Mouse (Mus musculus): Measurements from ENCODE around the gene Haus2. TPM values are rescaled to one million over a fixed set of nuclear protein-coding genes. Genes with fewer than 3 reads are reported as not detected.
"Not testable (repeated sequence)": the region's sequence is repeated elsewhere in the genome, so short reads cannot be mapped to it uniquely, and the experiment has no call there.

Gene Haus2
- 1 to 10 TPM; 5.7 to 8.6 TPM for total RNA-seq (2021)
- long read RNA-seq, experiment 1, transcript Haus2-203 (6 exons, 3,154 nt): major isoform, 8 of 9 reads
- long read RNA-seq, experiment 1, partial matches to known transcripts: 1 of 9 reads
- long read RNA-seq, experiment 1, other reads (novel, unspliced or antisense): 0 of 9 reads
- long read RNA-seq, experiment 2, transcript Haus2-203 (6 exons, 3,154 nt): major isoform, 8 of 9 reads
- long read RNA-seq, experiment 2, partial matches to known transcripts: 0 of 9 reads
- long read RNA-seq, experiment 2, other reads (novel, unspliced or antisense): 1 of 9 reads

DNA sequence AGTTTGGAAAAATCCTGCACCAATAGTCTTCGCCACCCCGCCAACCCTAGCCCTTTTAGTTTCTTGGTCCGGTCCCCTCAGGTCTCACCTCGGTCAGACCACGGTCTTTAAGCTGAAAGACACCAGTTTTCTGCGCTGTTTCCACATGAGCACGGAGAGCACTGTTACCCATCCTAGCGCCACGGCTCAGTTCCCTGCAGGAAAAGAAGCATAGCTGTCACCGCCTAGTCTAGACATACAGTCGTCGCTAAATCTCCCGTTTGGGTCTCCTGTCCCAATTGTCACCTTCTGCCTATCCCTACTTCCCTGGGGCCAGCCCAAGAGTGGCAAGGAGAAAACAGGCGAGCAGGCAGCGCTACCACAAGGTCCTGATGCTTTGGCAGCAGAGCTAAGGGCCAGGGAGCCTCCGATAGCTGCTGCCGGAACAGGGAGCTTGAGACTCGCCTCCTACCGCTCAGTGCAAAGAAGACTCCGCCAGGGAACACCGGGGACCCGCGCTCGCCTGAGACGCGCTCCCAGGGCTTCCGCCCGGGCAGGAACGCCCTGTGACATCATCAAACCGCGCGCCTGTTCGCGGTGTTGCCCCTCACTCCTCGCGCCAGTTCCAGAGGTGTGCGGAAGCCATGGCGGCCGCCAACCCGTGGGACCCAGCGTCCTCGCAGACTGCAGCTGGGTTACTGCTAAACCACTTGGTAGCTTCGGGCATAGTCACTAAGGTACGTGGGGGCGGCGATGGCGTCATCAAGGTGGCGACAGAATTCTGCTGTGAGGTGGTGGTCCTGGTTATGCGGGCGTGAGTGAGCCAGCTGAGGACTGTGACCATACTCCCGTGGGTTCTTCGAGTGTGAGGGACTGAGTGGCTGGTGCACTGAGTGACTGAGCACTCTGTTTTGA lies at the start of gene Haus2, which contains the start of gene Lrrc57:
Haus2 (plus strand) TSS at position 554 of the 894 bp plus-strand sequence.
Lrrc57 (minus strand) TSS at position 691 of the 894 bp plus-strand sequence.
- intact Hi-C loops (cut with DNase I): loop anchor here (5.0 kb wide), 2 partner anchors 82 to 127 kb away; no protein-coding TSS in a partner anchor
- peak; percentile 37; the same call in 1 of the 2 replicates for TF ChIP-seq CTCF (IDR thresholded peaks at IDR 0.05)
- H3K27ac ChIP-seq: peak within 1 kb of the TSS; percentile 97
- peak within 1 kb of the TSS; percentile 88 for H3K4me3 ChIP-seq
- DNase-seq: peak; percentile 94

DNA sequence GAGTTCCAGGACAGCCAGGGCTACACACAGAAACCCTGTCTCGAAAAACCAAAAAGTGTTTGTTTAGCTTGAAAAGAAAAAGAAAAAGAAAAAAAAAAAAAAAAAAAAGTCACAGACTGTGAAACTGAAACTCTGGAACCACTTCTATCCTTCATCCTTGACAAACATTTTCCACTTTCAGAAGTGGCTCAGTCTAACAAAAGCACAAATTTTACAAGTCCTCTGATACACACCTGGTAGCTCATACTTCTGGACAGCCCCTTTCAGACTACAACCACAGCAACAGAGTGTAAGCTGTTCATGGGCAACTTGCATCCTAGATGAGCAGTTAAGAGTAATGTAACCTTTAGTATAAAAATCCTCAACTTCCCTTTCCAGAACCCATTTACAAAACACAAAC lies 47.7 kb upstream of the Haus2 start:
- H3K4me3 ChIP-seq: no peak overlapping the region
- no peak for DNase-seq
- no peak for TF ChIP-seq CTCF (IDR thresholded peaks at IDR 0.05)
- intact Hi-C loops (cut with DNase I): no loop called here
- 0 out of 2 replicates have a peak overlapping the region, but pooled peaks have one; percentile 21 for H3K27ac ChIP-seq

DNA sequence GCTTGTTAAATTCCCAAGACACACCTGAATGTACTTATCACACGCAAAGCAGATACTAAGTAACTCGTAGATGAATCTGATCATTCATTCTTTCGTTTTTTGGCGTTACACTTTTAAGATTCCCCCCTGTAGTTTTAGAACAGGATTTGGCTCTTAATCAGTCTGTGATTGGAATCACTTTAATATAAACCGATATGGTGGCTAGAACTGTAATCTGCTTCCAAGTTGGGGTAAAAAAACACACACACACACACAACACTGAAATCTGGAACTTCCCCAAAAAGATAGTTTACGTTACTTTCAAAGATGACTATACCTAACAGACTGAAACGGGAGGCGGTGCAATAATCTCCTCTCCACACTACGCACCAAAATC lies 46.3 kb upstream of the Haus2 start:
- no peak for DNase-seq
- intact Hi-C loops (cut with DNase I): loop anchor here (2.0 kb wide), 1 partner anchor 24 kb away; no protein-coding TSS in a partner anchor
- peak overlapping the region; percentile 93 for H3K27ac ChIP-seq
- peak overlapping the region; percentile 99 for H3K4me3 ChIP-seq
- no peak for TF ChIP-seq CTCF (IDR thresholded peaks at IDR 0.05)

DNA sequence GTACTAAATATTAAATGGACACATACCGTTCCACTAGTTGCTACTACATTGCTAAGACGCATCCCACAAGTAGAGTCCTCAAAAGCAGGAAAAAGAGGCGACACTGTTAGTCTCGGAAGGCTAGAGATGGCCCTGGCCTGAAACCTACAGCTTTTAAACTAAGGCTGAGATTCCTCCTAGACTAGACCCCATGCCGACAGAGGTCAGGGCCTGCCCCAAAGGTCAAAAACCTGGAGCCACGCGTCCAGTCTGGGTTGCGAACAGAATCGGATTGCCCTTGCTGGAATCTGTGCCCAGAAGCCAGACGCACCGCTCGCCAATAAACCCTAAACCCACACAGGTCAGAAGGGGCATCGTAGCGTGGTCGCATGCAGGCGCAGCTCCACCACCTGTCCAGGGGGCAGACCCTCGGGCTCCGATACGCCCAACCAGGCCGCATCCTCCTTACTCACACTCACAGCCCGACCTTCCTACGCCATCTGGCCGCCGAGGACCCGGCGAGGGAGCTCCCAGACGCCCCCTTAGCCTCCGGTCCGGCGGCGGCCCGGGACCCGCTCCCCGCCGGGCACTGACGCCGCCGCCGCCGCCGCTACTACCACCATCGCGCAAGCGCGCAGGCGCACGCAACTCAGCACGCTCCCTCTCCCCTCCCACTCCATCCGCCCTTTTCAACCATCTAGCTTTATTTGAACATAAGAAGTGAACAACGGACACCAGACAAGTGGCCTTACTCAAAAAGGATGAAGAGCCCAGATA lies 45.8 kb upstream of the Haus2 start, which contains the start of gene Zfp106:
Zfp106 (minus strand) TSS at position 609 of the 756 bp plus-strand sequence.
- TF ChIP-seq CTCF (IDR thresholded peaks at IDR 0.05): no peak
- Histone ChIP-seq H3K27ac (peak within 1 kb of the TSS; percentile 93), H3K4me3 (peak within 1 kb of the TSS; percentile 99)
- intact Hi-C loops (cut with DNase I): loop anchor here (2.0 kb wide), 1 partner anchor 25 kb away; no protein-coding TSS in a partner anchor
- peak; percentile 93 for DNase-seq

DNA sequence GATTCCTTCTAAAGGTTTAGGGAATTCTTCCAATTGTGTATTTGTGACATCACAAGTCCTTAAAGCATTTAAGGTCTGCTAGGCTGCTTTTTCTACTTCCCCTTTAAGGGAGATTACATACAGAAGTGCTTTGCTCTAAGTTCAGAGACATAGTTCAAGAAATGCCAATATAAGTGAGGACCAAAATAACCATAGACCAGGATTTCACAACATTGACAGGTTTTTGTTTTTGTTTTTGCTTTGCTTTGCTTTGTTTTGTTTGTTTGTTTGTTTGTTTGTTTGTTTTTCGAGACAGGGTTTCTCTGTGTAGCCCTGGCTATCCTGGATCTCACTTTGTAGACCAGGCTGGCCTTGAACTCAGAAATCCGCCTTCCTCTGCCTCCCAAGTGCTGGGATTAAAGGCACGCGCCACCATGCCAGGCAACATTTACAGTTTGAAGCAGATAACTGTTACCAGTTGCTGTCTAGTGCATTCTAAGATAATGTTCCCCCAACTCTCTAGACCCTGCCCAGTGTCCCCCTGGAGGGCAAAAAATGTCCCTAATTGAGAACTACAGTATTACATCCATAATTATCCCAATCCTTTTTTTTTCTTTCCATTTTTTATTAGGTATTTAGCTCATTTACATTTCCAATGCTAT lies 44.5 kb upstream of the Haus2 start:
- intact Hi-C loops (cut with DNase I): loop anchor here (5.0 kb wide), 1 partner anchor 162 kb away; the partner anchor contains the start of genes Ganc and Tmem87a
- not testable (repeated sequence) for H3K4me3 ChIP-seq, DNase-seq, H3K27ac ChIP-seq

DNA sequence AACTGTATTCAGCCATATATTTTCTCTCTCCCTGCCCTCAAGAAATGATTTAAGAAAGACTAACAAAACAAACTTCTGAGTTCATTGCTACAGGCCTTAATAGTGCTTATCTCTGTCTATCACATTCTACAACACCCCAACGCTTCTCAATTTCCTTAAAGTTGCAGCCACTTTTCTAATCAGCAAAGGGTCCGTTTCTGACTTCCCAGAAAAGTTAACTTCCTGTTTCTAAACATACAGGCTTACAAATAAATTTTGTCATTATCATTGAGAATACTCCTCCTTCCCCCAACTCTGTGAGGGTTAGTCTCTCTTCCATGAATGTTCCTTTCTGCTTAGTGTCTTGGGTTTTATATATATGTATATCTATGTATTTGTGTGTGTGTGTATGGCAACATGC lies 43.8 kb upstream of the Haus2 start:
- intact Hi-C loops (cut with DNase I): loop anchor here (5.0 kb wide), 1 partner anchor 163 kb away; the partner anchor contains the start of genes Ganc and Tmem87a
- DNase-seq: no peak
- Histone ChIP-seq H3K27ac (no peak overlapping the region), H3K4me3 (no peak overlapping the region)
- TF ChIP-seq CTCF (IDR thresholded peaks at IDR 0.05): no peak

DNA sequence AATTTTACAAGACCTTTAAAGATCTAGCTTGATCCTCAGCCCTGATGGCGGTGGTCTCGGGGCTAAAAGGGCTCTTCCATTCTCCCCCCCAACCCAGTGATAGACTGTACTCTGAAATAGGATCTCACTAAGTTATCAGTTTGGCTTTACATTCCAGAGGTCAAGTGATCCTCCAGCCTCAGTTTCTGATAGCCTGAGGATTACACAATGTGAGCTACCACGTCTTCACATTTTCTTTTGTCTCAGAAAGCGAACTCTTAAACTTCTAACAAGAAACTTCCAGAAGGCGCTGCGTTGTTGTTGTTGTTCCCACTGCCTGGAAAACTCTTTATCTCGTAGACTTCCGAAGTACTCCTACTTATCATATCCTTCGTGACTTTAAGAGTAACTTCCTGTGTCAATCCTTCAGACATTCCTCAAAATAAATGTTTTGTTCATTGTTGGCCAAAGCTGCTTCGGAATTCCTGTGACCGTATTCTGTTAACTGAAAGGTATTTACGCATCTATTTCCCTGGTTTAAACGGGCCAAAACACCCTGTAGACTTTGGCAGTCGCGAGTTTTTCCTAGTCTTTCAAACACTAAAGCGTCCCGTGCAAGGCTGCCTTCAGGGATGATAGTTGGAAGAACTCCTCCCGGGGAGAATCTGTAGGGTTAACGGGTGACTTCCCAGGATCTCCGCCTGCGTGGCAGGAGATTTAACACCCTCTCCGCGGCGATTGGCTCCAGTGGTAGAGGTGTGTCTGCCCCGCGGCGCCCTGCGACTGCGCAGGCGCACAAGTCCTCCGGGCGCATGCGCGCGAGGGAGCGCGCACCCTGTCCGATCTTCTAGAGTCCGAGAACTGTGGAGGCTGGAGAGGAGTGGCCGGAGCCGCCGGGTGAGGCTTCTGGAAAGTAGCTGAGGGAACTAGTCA lies 42.0 kb upstream of the Haus2 start, which contains the start of gene Snap23:
Snap23 (plus strand) TSS at position 786 of the 912 bp plus-strand sequence.
- intact Hi-C loops (cut with DNase I): loop anchor here (5.0 kb wide), 1 partner anchor 165 kb away; the partner anchor contains the start of genes Ganc and Tmem87a
- H3K27ac ChIP-seq: peak within 1 kb of the TSS; percentile 93
- no peak for TF ChIP-seq CTCF (IDR thresholded peaks at IDR 0.05)
- peak; percentile 97 for DNase-seq
- H3K4me3 ChIP-seq: peak within 1 kb of the TSS; percentile 78

DNA sequence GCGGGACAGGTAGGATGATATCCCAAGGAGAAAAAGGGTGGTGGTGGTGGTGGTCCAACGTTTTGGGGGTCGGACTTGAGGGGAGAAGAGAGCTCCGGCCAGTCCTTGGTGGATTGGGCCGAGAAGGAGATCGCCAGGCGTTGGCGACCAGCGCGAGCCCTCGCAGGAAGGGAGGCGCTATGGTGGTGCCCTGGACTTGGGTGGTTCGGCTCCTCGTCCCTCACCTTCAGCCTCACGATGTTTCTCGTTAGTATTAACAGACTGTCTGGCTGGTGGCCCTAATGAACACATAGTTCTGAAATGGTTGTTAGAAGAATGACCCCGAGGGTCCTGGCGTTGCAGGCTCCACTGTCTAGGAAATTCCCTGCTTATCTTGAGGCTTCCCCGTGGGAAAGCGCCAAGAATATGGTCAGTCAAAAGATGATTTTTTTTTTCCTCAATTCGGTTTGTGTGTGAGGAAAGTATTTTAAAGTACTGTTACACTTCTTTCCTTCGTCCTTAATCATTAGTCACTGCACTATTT lies 41.3 kb upstream of the Haus2 start:
- TF ChIP-seq CTCF (IDR thresholded peaks at IDR 0.05): no peak
- DNase-seq: no peak
- intact Hi-C loops (cut with DNase I): loop anchor here (5.0 kb wide), 1 partner anchor 166 kb away; the partner anchor contains the start of genes Ganc and Tmem87a
- H3K27ac ChIP-seq: peak overlapping the region; percentile 93
- H3K4me3 ChIP-seq: peak overlapping the region; percentile 78

DNA sequence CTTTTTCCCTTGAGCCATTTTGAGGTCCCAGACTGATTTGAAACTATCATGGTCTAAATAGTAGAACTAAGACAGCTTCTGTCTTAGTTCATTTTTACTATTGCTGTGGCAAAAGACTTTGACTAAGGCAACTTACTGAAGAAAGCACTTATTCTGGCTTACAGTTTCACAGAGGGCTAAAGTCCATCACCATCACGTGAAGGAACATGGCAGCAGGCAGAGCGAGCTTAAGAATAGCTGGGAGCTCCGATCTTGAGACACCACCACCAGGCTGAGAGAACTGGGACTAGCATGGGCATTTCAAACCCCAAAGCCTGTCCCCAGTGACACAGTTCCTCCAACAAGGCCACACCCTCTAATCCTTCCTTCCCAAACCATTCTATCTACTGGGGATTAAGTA lies 38.1 kb upstream of the Haus2 start:
- no peak for TF ChIP-seq CTCF (IDR thresholded peaks at IDR 0.05)

DNA sequence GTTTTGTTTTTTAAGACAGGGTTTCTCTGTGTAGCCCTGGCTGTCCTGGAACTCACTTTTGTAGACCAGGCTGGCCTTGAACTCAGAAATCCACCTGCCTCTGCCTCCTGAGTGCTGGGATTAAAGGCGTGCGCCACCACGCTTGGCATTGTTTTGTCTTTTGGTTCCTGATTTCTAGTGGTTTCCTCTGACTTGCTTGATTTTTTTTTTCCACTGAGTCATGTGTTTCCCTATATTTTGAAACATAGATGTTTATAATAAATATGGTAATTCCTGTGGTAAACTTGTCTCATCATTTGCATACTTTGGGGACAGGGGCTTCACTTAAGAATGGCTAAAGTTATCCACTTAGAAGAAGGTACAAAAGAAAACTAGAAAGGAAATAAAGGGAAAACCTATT lies 37.0 kb upstream of the Haus2 start:
- H3K4me3 ChIP-seq; H3K27ac ChIP-seq; intact Hi-C loops (cut with DNase I); DNase-seq: not testable (repeated sequence)

More for the DNA sequence above, 38.1 kb upstream of the Haus2 start:
- no peak for DNase-seq
- no peak overlapping the region for H3K4me3 ChIP-seq
- no peak overlapping the region for H3K27ac ChIP-seq
- intact Hi-C loops (cut with DNase I): no loop called here
